Mouse (Mus musculus) intestine, embryonic 15.5 days (tissue): ENCODE results near the gene Dscaml1. TPM values are rescaled to one million over a fixed set of nuclear protein-coding genes. Genes with fewer than 3 reads are reported as not detected.

Source experiments
- ATAC-seq: fragments of 200-750 bp; cut with Nextera tagmentation; 2 replicates; pipeline ENCODE4 v1.8.0; 2017; ENCODE audit warnings: moderate TSS enrichment, moderate library complexity
- H3K27ac ChIP-seq: fragments of 300-500 bp; sonication (generic); 2 replicates; pipeline ENCODE4 v1.5.1; 2015; ENCODE audit warnings: mild to moderate bottlenecking, inconsistent platforms
- H3K27me3 ChIP-seq: fragments of 300-500 bp; sonication (generic); replicated peaks from 2 replicates; pipeline ENCODE4 v1.6.1; 2015; ENCODE audit warnings: inconsistent platforms
- H3K36me3 ChIP-seq: fragments of 300-500 bp; sonication (generic); 2 replicates; pipeline ENCODE4 v1.6.1; 2015; ENCODE audit warnings: inconsistent platforms
- H3K4me1 ChIP-seq: fragments of 300-500 bp; sonication (generic); replicated peaks from 2 replicates; pipeline ENCODE4 v1.6.1; 2015; ENCODE audit warnings: inconsistent platforms
- H3K4me2 ChIP-seq: fragments of 300-500 bp; sonication (generic); replicated peaks from 2 replicates; pipeline ENCODE4 v1.6.1; 2015; ENCODE audit warnings: mild to moderate bottlenecking, inconsistent platforms
- H3K4me3 ChIP-seq: fragments of 300-500 bp; sonication (generic); replicated peaks from 2 replicates; pipeline ENCODE4 v1.5.1; 2015; ENCODE audit warnings: inconsistent platforms
- H3K9ac ChIP-seq: fragments of 300-500 bp; sonication (generic); 2 replicates; pipeline ENCODE4 v1.6.1; 2015; ENCODE audit warnings: inconsistent platforms
- H3K9me3 ChIP-seq: fragments of 300-500 bp; sonication (generic); 2 replicates; pipeline ENCODE4 v1.6.1; 2016; ENCODE audit warnings: inconsistent platforms
- WGBS: fragments of 180-500 bp; shearing (Covaris S2); methylation state at CpG from one replicate; pipeline ENCODE4 v1.1.7; 2015; 5-methylcytosine and 5-hydroxymethylcytosine counted together
- polyA plus RNA-seq: library from polyadenylated mRNA; unstranded; fragments of >200 nt; fragmentation: Nextera tagmentation; extraction: Ambion mirVana; gene quantifications from 2 replicates; pipeline ENCODE4 v1.2.1, GENCODE M21; 2015

The Dscaml1 gene
- polyA plus RNA-seq, 1 experiment from 2014 or later: 0.44 TPM

DNA sequence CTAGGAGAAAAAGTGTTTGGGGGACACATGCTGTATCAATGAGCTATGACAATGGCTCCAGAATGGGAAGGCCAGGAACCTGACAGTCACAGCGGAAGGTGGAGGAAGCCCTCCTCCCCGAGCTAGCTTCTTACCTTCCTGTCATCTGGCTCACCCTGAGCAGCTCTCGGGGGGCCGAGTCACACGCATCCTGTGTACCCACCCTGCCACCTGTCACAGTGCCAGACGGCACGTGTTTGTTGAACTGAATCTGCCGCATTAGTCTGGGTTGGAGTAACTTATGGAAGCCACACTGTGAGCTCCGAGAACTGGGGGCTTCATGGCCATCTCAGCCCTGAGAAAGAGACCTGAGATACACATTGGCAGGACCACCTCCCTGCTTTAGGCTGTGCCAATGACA lies 249.5 kb downstream of the Dscaml1 start:
- Histone ChIP-seq H3K4me1 (peaks cover 17% of the 10 kb centered on the region), H3K4me3 (no peak overlapping the region), H3K9me3 (no peaks in the 10 kb centered on the region), H3K36me3 (no peaks in the 10 kb centered on the region), H3K4me2 (no peak overlapping the region), H3K27ac (no peak overlapping the region), H3K9ac (no peak overlapping the region), H3K27me3 (no peaks in the 10 kb centered on the region)
- ATAC-seq: no peak
- WGBS: 80% methylated on average over 9 of the region's 9 CpGs

GRCm38 (mm10) chr9:45676578-45676977 lies 250.2 kb downstream of the Dscaml1 start:
- H3K4me3 ChIP-seq: no peak overlapping the region
- ATAC-seq: no peak

DNA sequence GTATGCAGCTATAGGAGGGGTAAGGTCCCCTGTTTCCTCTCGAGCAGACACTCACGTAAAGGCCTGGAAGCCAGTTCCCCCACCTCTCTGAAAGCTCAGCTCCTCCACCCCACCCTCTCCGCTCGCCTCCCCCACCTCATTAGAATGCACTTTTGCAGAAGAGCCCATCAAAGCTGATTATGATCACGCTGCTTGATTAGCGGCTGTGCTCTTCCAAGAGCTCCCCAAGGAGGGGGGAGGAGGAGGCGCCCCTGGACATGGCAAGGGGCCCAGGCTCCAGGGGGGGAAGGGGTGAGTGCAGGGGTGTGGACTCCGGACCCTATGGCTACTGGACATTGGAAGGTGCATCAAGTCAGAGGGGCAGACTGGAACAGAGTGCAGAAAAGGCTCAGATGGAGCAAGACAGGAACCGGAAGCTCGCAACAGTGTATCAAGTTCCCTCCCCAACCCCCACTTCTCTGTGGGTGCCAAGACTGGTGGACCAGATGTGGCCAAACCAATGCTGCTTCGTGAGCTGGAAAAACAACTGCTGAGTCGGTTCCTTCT lies 250.9 kb downstream of the Dscaml1 start:
- Histone ChIP-seq H3K4me2 (peak overlapping the region; percentile 28), H3K4me3 (no peak overlapping the region), H3K27me3 (no peaks in the 10 kb centered on the region), H3K4me1 (peaks cover 17% of the 10 kb centered on the region), H3K27ac (no peak overlapping the region), H3K36me3 (no peaks in the 10 kb centered on the region), H3K9ac (no peak overlapping the region), H3K9me3 (no peaks in the 10 kb centered on the region)
- peak; percentile 62 for ATAC-seq
- 34% methylated on average over 12 of the region's 12 CpGs for WGBS

More at GRCm38 (mm10) chr9:45676578-45676977, 250.2 kb downstream of the Dscaml1 start:
- Histone ChIP-seq H3K9ac (no peak overlapping the region), H3K4me2 (no peak overlapping the region), H3K27me3 (no peaks in the 10 kb centered on the region), H3K9me3 (no peaks in the 10 kb centered on the region), H3K4me1 (peaks cover 17% of the 10 kb centered on the region), H3K27ac (no peak overlapping the region), H3K36me3 (no peaks in the 10 kb centered on the region)
- 69% methylated on average over 8 of the region's 8 CpGs for WGBS

GRCm38 (mm10) chr9:45677952-45678663 lies 251.7 kb downstream of the Dscaml1 start:
- no peak overlapping the region for H3K9ac ChIP-seq
- no peaks in the 10 kb centered on the region for H3K9me3 ChIP-seq
- no peak for ATAC-seq
- WGBS: 68% methylated on average over 8 of the region's 8 CpGs
- H3K27me3 ChIP-seq: no peaks in the 10 kb centered on the region
- 0 out of 2 replicates have a peak overlapping the region, but pooled peaks have one; percentile 4 for H3K27ac ChIP-seq
- H3K4me1 ChIP-seq: peaks cover 14% of the 10 kb centered on the region
- no peak overlapping the region for H3K4me2 ChIP-seq
- no peaks in the 10 kb centered on the region for H3K36me3 ChIP-seq
- no peak overlapping the region for H3K4me3 ChIP-seq

GRCm38 (mm10) chr9:45678664-45679026 lies 252.2 kb downstream of the Dscaml1 start:
- Histone ChIP-seq H3K9me3 (no peaks in the 10 kb centered on the region), H3K36me3 (no peaks in the 10 kb centered on the region), H3K9ac (no peak overlapping the region), H3K27ac (no peak overlapping the region), H3K4me2 (no peak overlapping the region), H3K4me1 (peaks cover 14% of the 10 kb centered on the region), H3K27me3 (no peaks in the 10 kb centered on the region), H3K4me3 (no peak overlapping the region)
- ATAC-seq: no peak
- WGBS: 72% methylated on average over 4 of the region's 4 CpGs

GRCm38 (mm10) chr9:45682461-45682998 lies 256.1 kb downstream of the Dscaml1 start:
- Histone ChIP-seq H3K36me3 (no peaks in the 10 kb centered on the region), H3K4me1 (peaks cover 8% of the 10 kb centered on the region; the same call in 1 of the 2 replicates), H3K4me3 (no peak overlapping the region), H3K27ac (no peak overlapping the region), H3K27me3 (no peaks in the 10 kb centered on the region), H3K9ac (no peak overlapping the region), H3K4me2 (no peak overlapping the region), H3K9me3 (no peaks in the 10 kb centered on the region)
- WGBS: 57% methylated on average over 11 of the region's 11 CpGs
- ATAC-seq: no peak

GRCm38 (mm10) chr9:45693424-45694237 lies 267.2 kb downstream of the Dscaml1 start:
- no peak for ATAC-seq
- Histone ChIP-seq H3K9me3 (no peaks in the 10 kb centered on the region), H3K4me2 (no peak overlapping the region), H3K4me3 (no peak overlapping the region), H3K4me1 (0 out of 2 replicates have a peak, but pooled peaks cover 2% of the 10 kb centered on the region), H3K36me3 (no peaks in the 10 kb centered on the region), H3K9ac (no peak overlapping the region), H3K27me3 (no peaks in the 10 kb centered on the region), H3K27ac (no peak overlapping the region)
- 45% methylated on average over 10 of the region's 10 CpGs for WGBS

DNA sequence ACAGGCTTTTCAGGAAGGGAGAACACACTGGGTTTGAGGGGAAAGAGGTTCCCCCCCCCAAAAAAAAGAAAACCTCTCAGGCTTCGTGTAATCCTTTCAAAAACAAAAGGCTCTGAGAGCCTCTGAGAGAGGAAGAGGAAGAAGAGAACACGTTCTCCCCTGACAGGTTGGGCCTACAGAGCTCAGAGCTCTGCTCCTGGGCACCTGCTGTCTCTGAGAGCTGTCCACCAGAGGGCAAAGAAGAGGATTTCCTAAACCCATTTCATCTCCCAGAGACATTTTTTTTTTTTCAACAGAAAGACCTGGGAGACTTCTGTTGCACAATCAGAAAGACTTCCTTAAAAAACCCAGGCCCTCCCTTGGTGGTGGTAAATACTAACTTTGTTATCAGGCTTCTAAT lies 267.8 kb downstream of the Dscaml1 start:
- H3K4me2 ChIP-seq: no peak overlapping the region
- H3K27me3 ChIP-seq: no peaks in the 10 kb centered on the region
- H3K4me3 ChIP-seq: no peak overlapping the region
- H3K27ac ChIP-seq: no peak overlapping the region
- 29% methylated on average over 2 of the region's 2 CpGs for WGBS
- H3K9me3 ChIP-seq: no peaks in the 10 kb centered on the region
- no peak for ATAC-seq
- H3K9ac ChIP-seq: no peak overlapping the region
- H3K4me1 ChIP-seq: 0 out of 2 replicates have a peak, but pooled peaks cover 2% of the 10 kb centered on the region
- no peaks in the 10 kb centered on the region for H3K36me3 ChIP-seq

DNA sequence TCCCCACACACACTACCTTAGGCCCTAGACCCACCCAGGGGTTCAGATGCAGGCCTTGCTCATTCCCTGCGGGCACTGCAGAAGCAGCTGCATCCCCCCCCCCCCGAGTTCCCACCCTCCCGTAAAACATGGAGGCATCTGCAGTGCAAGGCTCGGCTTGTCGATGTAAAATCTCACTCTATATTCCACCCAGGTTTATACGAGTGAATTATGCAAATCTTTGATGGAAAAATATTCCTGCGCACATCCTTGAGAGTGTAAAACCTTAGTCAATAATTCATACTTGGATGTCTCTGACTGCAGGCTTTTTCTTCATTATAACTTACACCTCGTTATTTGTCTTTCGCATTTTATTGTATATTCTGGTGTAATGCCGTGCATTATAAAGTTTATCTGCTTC lies 272.7 kb downstream of the Dscaml1 start:
- H3K9me3 ChIP-seq: no peaks in the 10 kb centered on the region
- ATAC-seq: no peak
- no peak overlapping the region for H3K4me3 ChIP-seq
- no peak overlapping the region for H3K9ac ChIP-seq
- no peaks in the 10 kb centered on the region for H3K36me3 ChIP-seq
- no peaks in the 10 kb centered on the region for H3K27me3 ChIP-seq
- WGBS: 71% methylated on average over 10 of the region's 10 CpGs
- no peaks in the 10 kb centered on the region for H3K4me1 ChIP-seq
- H3K4me2 ChIP-seq: no peak overlapping the region
- H3K27ac ChIP-seq: no peak overlapping the region

- 85% methylated on average over 3 of the region's 3 CpGs for WGBS
- Histone ChIP-seq H3K4me3 (no peak overlapping the region), H3K9ac (no peak overlapping the region), H3K4me1 (no peaks in the 10 kb centered on the region), H3K36me3 (no peaks in the 10 kb centered on the region), H3K27me3 (no peaks in the 10 kb centered on the region), H3K9me3 (no peaks in the 10 kb centered on the region), H3K27ac (no peak overlapping the region), H3K4me2 (no peak overlapping the region)
- no peak for ATAC-seq
Observed at GRCm38 (mm10) chr9:45703236-45703635, 276.8 kb downstream of the Dscaml1 start.

DNA sequence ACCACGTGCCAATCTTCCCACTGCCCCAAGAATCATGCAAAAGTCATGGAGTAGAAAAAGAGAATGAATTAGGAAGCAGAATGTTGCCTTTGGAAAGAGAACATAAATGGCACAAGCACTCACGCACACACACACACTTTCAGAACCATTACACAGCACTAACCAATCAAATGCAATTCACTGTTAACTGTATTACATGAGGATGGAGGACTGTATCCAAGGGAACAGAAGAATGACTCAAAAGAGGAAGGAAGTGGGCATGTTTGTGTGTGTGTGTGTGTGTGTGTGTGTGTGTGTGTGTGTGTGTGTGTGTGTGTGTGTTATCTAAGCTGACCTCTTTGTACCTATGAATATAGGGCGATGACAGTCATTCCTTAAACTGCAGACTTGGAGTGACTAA lies 278.0 kb downstream of the Dscaml1 start:
- H3K9me3 ChIP-seq: no peaks in the 10 kb centered on the region
- 81% methylated on average over 3 of the region's 3 CpGs for WGBS
- no peak overlapping the region for H3K4me3 ChIP-seq
- H3K9ac ChIP-seq: no peak overlapping the region
- no peaks in the 10 kb centered on the region for H3K27me3 ChIP-seq
- no peak overlapping the region for H3K4me2 ChIP-seq
- H3K27ac ChIP-seq: no peak overlapping the region
- no peak for ATAC-seq
- H3K4me1 ChIP-seq: no peaks in the 10 kb centered on the region
- H3K36me3 ChIP-seq: no peaks in the 10 kb centered on the region

GRCm38 (mm10) chr9:45710300-45710699 lies 283.9 kb downstream of the Dscaml1 start:
- Histone ChIP-seq H3K9ac (no peak overlapping the region), H3K36me3 (no peaks in the 10 kb centered on the region), H3K4me1 (no peaks in the 10 kb centered on the region), H3K9me3 (no peaks in the 10 kb centered on the region), H3K27me3 (no peaks in the 10 kb centered on the region), H3K4me2 (no peak overlapping the region), H3K27ac (no peak overlapping the region), H3K4me3 (no peak overlapping the region)
- WGBS: 66% methylated on average over 11 of the region's 11 CpGs
- no peak for ATAC-seq
